Mouse (Mus musculus) liver, embryonic 14.5 days (tissue): ENCODE measurements around the gene 2310022A10Rik. TPM values are rescaled to one million over a fixed set of nuclear protein-coding genes. Genes with fewer than 3 reads are reported as not detected.

ENCODE experiments used
- ATAC-seq: fragments of 200-750 bp; cut with Nextera tagmentation; 2 replicates; pipeline ENCODE4 v1.8.0; 2017; ENCODE audit warnings: moderate number of reproducible peaks, mild to moderate bottlenecking, moderate library complexity; ENCODE audit not compliant: insufficient read depth
- DNase-seq, 3 experiments: peaks; one replicate each; pipeline ENCODE4 v3.0.0-alpha.2; 2012 to 2013; ENCODE audit warnings: low read depth in 3 of 3, low spot score in 3 of 3
- H3K27ac ChIP-seq: fragments of 300-500 bp; sonication (generic); 2 replicates; pipeline ENCODE4 v1.5.1; 2014; ENCODE audit warnings: moderate library complexity, mild to moderate bottlenecking, control low read depth, inconsistent platforms
- H3K27me3 ChIP-seq: fragments of 300-500 bp; sonication (generic); 2 replicates; pipeline ENCODE4 v1.6.1; 2014; ENCODE audit warnings: mild to moderate bottlenecking, low read length, moderate library complexity; ENCODE audit not compliant: control insufficient read depth, insufficient read depth
- H3K36me3 ChIP-seq: fragments of 300-500 bp; sonication (generic); replicated peaks from 2 replicates; pipeline ENCODE4 v1.6.1; 2014; ENCODE audit warnings: low read depth; ENCODE audit not compliant: control insufficient read depth, insufficient read depth
- H3K4me1 ChIP-seq, 2 experiments: fragments of 200-500 bp in 1 of 2; fragments of 300-500 bp in 1 of 2; sonication (generic) in 1 of 2; replicated peaks; 2 replicates each; pipeline ENCODE4 v1.6.1; 2012 to 2014; ENCODE audit warnings: antibody characterized with exemption in 1 of 2, inconsistent platforms in 1 of 2, low read length in 1 of 2; ENCODE audit not compliant: control insufficient read depth in 2 of 2, insufficient read depth in 2 of 2
- H3K4me2 ChIP-seq: fragments of 300-500 bp; sonication (generic); 2 replicates; pipeline ENCODE4 v1.6.1; 2014; ENCODE audit warnings: low read depth, mild to moderate bottlenecking, control low read depth, moderate library complexity
- H3K4me3 ChIP-seq, 2 experiments: fragments of 200-500 bp in 1 of 2; fragments of 300-500 bp in 1 of 2; sonication (generic) in 1 of 2; 2 replicates each; pipeline ENCODE4 v1.5.1; 2012 to 2014; ENCODE audit warnings: low read depth in 2 of 2, low read length in 2 of 2, mild to moderate bottlenecking in 2 of 2, control low read depth in 1 of 2, inconsistent platforms in 1 of 2, moderate library complexity in 1 of 2; ENCODE audit not compliant: insufficient read depth in 1 of 2
- H3K9ac ChIP-seq: fragments of 300-500 bp; sonication (generic); replicated peaks from 2 replicates; pipeline ENCODE4 v1.6.1; 2014; ENCODE audit warnings: mild to moderate bottlenecking, control low read depth, moderate library complexity
- H3K9me3 ChIP-seq: fragments of 300-500 bp; sonication (generic); 2 replicates; pipeline ENCODE4 v1.6.1; 2016; ENCODE audit warnings: low read length, mixed read lengths; ENCODE audit not compliant: control insufficient read depth
- CTCF ChIP-seq: IDR thresholded peaks from 2 replicates; pipeline ENCODE4 v1.5.1; 2016; ENCODE audit warnings: antibody characterized with exemption, low read depth, control low read depth
- EP300 ChIP-seq: IDR thresholded peaks from 2 replicates; pipeline ENCODE4 v1.6.1; 2016; ENCODE audit warnings: antibody characterized with exemption, low read depth
- WGBS: fragments of 180-500 bp; shearing (Covaris S2); extraction: QIAGEN DNeasy Blood & Tissue Kit; methylation state at CpG from one replicate; pipeline ENCODE4 v1.1.7; 2014; ENCODE audit not compliant: insufficient replicate concordance; 5-methylcytosine and 5-hydroxymethylcytosine counted together
- polyA plus RNA-seq, 2 experiments: library from polyadenylated mRNA; depleted of rRNA in 1 of 2; stranded (reverse) in 1 of 2; unstranded in 1 of 2; fragments of >200 nt; fragmentation: Nextera tagmentation in 1 of 2; extraction: Ambion mirVana in 1 of 2; gene quantifications; 2 replicates each; pipeline versions ENCODE4 v1.2.1 to v1.2.3; 2012 to 2014

Gene 2310022A10Rik
- polyA plus RNA-seq, 2 experiments, result 12.7 to 13.8 TPM

- Histone ChIP-seq H3K27ac (no peak overlapping the region), H3K9ac (no peak overlapping the region), H3K4me3 (no peak overlapping the region), H3K4me2 (no peak overlapping the region), H3K4me1 (peaks cover 4 to 23% of the 10 kb centered on the region in 2 experiments), H3K36me3 (no peaks in the 10 kb centered on the region), H3K27me3 (no peaks in the 10 kb centered on the region), H3K9me3 (no peaks in the 10 kb centered on the region)
- TF ChIP-seq CTCF, result no peak
- no peak for TF ChIP-seq EP300
- ATAC-seq (no peak), DNase-seq (no peak)
- 68% methylated on average over 4 of the region's 4 CpGs for WGBS
Measured at GRCm38 (mm10) chr7:27601628-27602027, 48.6 kb downstream of the 2310022A10Rik start.

- Histone ChIP-seq H3K4me1 (peaks cover 0 to 20% of the 10 kb centered on the region in 2 experiments; a peak in 2 of 4 replicates), H3K27me3 (no peaks in the 10 kb centered on the region), H3K27ac (no peak overlapping the region), H3K4me2 (no peak overlapping the region), H3K9ac (no peak overlapping the region), H3K4me3 (no peak overlapping the region), H3K9me3 (no peaks in the 10 kb centered on the region), H3K36me3 (no peaks in the 10 kb centered on the region)
- TF ChIP-seq EP300 (no peak), CTCF (no peak)
- DNase-seq, result no peak
- no peak for ATAC-seq
- 57% methylated on average over 2 of the region's 2 CpGs for WGBS
Measured at GRCm38 (mm10) chr7:27602161-27602560, 49.1 kb downstream of the 2310022A10Rik start.

GRCm38 (mm10) chr7:27602835-27603234 is 49.8 kb downstream of the 2310022A10Rik start:
- Histone ChIP-seq H3K36me3 (no peaks in the 10 kb centered on the region), H3K9me3 (no peaks in the 10 kb centered on the region), H3K4me3 (no peak overlapping the region), H3K27me3 (no peaks in the 10 kb centered on the region), H3K9ac (no peak overlapping the region), H3K4me2 (no peak overlapping the region), H3K4me1 (peaks cover 0 to 14% of the 10 kb centered on the region in 2 experiments; a peak in 2 of 4 replicates), H3K27ac (no peak overlapping the region)
- TF ChIP-seq EP300, result no peak
- TF ChIP-seq CTCF, result no peak
- 32% methylated on average over 7 of the region's 7 CpGs for WGBS
- ATAC-seq, result no peak
- no peak for DNase-seq

DNA sequence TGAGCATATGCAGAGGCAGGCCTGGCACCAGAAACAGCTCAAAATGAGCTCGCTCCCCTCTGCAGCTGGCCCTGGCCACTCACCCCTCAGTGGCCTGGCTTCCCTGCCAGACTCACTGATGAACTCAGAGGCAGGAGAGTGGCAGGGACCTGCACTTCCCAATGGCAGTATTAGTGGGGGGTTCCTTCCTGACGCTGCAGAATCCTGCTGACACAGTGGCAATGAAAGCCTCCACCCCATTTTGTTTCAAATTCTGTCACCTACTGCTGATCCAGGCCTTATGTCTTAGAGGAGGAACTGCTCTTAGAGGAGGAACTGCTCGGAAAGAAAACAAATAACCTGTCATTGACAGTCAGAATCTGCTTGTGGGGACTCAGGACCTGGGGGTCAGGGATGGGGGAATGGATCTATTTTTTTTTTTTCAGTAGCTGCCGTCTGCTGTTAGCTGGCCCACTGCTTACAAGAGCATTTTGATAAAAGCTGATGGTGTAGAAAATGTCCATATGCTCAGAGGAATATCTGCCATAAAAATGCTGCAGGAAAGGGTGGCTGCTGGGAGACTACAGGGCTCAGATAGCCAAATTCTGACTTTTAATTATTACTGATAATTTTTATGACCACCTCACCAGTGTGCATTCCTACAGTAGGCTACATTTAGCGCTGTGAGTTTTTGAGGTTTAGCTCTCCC is 51.8 kb downstream of the 2310022A10Rik start:
- TF ChIP-seq CTCF (no peak), EP300 (no peak)
- no peak overlapping the region for H3K9ac ChIP-seq
- H3K27ac ChIP-seq, result no peak overlapping the region

DNA sequence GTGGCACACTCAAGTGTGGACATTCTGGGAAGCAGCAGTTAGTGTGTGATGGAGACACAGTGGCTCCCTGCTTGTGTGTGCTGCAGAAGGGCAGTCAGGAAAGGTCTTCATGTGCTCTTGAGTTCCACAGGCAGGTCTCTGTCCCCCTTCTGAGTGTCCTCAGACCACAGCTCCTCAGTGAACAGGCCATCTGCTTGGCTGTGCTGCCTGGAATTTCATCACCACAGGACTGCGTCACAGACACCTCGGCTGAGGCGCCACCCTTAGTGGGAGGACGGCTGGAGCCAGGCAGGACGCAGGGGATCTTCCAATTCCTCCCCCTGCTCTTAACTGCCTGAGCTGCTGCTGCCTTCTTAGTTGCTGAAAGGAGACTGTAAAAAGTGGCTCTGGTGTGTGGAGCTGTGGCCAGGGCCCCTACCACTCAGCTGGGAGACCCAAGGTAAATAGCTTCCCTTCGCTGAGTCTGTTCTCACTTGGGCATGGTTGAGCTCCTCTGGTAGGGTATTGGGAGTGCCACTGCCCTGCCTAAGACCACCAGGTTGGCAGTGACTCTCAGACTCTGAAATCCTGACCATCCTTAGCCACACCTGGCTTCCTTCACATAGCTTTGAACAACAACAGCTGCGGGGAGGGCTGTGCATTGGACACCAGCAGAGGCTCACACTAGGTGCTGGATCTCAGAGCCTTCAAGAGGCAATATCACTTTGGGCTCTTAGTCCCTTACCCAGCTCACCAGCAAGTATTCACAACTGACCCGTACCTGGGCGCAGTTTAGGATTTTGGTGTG is 52.7 kb downstream of the 2310022A10Rik start:
- ATAC-seq (no peak), DNase-seq (no peak)
- H3K9ac ChIP-seq, result no peak overlapping the region
- TF ChIP-seq CTCF, result no peak
- TF ChIP-seq EP300, result no peak
- peaks cover 11% of the 10 kb centered on the region for H3K36me3 ChIP-seq
- H3K4me1 ChIP-seq, result peaks cover 0 to 14% of the 10 kb centered on the region in 2 experiments; a peak in 2 of 4 replicates
- H3K4me3 ChIP-seq, result no peak overlapping the region
- no peak overlapping the region for H3K4me2 ChIP-seq
- no peaks in the 10 kb centered on the region for H3K27me3 ChIP-seq
- no peaks in the 10 kb centered on the region for H3K9me3 ChIP-seq
- 77% methylated on average over 9 of the region's 9 CpGs for WGBS
- no peak overlapping the region for H3K27ac ChIP-seq

More for the DNA sequence above, 51.8 kb downstream of the 2310022A10Rik start:
- H3K4me3 ChIP-seq, result no peak overlapping the region
- H3K4me1 ChIP-seq, result peaks cover 0 to 14% of the 10 kb centered on the region in 2 experiments; a peak in 2 of 4 replicates
- WGBS, result 52% methylated on average over 5 of the region's 5 CpGs
- no peak for ATAC-seq
- no peaks in the 10 kb centered on the region for H3K27me3 ChIP-seq
- H3K36me3 ChIP-seq, result peaks cover 7% of the 10 kb centered on the region
- no peak overlapping the region for H3K4me2 ChIP-seq
- no peak for DNase-seq
- no peaks in the 10 kb centered on the region for H3K9me3 ChIP-seq
